Mouse (Mus musculus): ENCODE measurements around the gene Ssh3.

The Ssh3 gene

GRCm38 (mm10) chr19:4240247-4240668 lies 28.7 kb downstream of the Ssh3 start:
- no peak for DNase-seq

GRCm38 (mm10) chr19:4234548-4234947 lies 34.4 kb downstream of the Ssh3 start:
- DNase-seq, result no peak

- DNase-seq, result no peak
These were observed 36.3 kb downstream of the Ssh3 start for GRCm38 (mm10) chr19:4232651-4233050.

- DNase-seq, result no peak
These were observed 36.8 kb downstream of the Ssh3 start for GRCm38 (mm10) chr19:4232186-4232572.

GRCm38 (mm10) chr19:4231253-4232185 lies 37.5 kb downstream of the Ssh3 start, which contains the start of gene Pold4:
Pold4 (plus strand) TSS chr19:4231899.
- DNase-seq, result peak; percentile 96

- DNase-seq, result no peak
These were observed 38.6 kb downstream of the Ssh3 start for GRCm38 (mm10) chr19:4230415-4230814.

GRCm38 (mm10) chr19:4229451-4230076 lies 39.4 kb downstream of the Ssh3 start:
- DNase-seq, result no peak

- DNase-seq, result no peak
These were observed 40.1 kb downstream of the Ssh3 start for GRCm38 (mm10) chr19:4228891-4229290.

GRCm38 (mm10) chr19:4227894-4228678 lies 40.9 kb downstream of the Ssh3 start:
- peak; percentile 67 for DNase-seq

- no peak for DNase-seq
These were observed 41.5 kb downstream of the Ssh3 start for GRCm38 (mm10) chr19:4227446-4227845.

GRCm38 (mm10) chr19:4226779-4227178 lies 42.2 kb downstream of the Ssh3 start:
- no peak for DNase-seq

- DNase-seq, result no peak
These were observed 46.8 kb downstream of the Ssh3 start for GRCm38 (mm10) chr19:4222165-4222564.

GRCm38 (mm10) chr19:4220957-4221743 lies 47.8 kb downstream of the Ssh3 start:
- peak; percentile 30 for DNase-seq

GRCm38 (mm10) chr19:4220416-4220815 lies 48.6 kb downstream of the Ssh3 start:
- DNase-seq, result no peak

GRCm38 (mm10) chr19:4219943-4220342 lies 49.0 kb downstream of the Ssh3 start:
- DNase-seq, result no peak

- no peak for DNase-seq
These were observed 50.2 kb downstream of the Ssh3 start for GRCm38 (mm10) chr19:4218784-4219183.

- no peak for DNase-seq
These were observed 50.7 kb downstream of the Ssh3 start for GRCm38 (mm10) chr19:4218293-4218692.

GRCm38 (mm10) chr19:4217855-4218254 lies 51.1 kb downstream of the Ssh3 start:
- no peak for DNase-seq

GRCm38 (mm10) chr19:4217140-4217539 lies 51.8 kb downstream of the Ssh3 start:
- DNase-seq, result no peak

GRCm38 (mm10) chr19:4216041-4216685 lies 52.8 kb downstream of the Ssh3 start:
- DNase-seq, result no peak

GRCm38 (mm10) chr19:4215451-4215840 lies 53.5 kb downstream of the Ssh3 start:
- no peak for DNase-seq

Measured in liver (tissue).